Mouse (Mus musculus) liver, embryonic 15.5 days (tissue): ENCODE measurements at regions not wholly inside any gene's neighbourhood (a gene's known extent, or its start where the extent isn't known, plus 50 kb on each side); places are given as distances from the start of the nearest gene placed in this dataset.

ENCODE experiments used
- ATAC-seq: fragments of 200-750 bp; cut with Nextera tagmentation; 2 replicates; pipeline ENCODE4 v1.8.0; 2017; ENCODE audit warnings: moderate number of reproducible peaks, mild to moderate bottlenecking, moderate library complexity; ENCODE audit not compliant: insufficient read depth
- H3K27ac ChIP-seq: fragments of 300-500 bp; sonication (generic); replicated peaks from 2 replicates; pipeline ENCODE4 v1.5.1; 2015; ENCODE audit warnings: mild to moderate bottlenecking, inconsistent platforms
- H3K27me3 ChIP-seq: fragments of 300-500 bp; sonication (generic); 2 replicates; pipeline ENCODE4 v1.6.1; 2015; ENCODE audit warnings: mild to moderate bottlenecking, inconsistent platforms
- H3K36me3 ChIP-seq: fragments of 300-500 bp; sonication (generic); replicated peaks from 2 replicates; pipeline ENCODE4 v1.6.1; 2015; ENCODE audit warnings: moderate library complexity, mild to moderate bottlenecking, inconsistent platforms
- H3K4me1 ChIP-seq: fragments of 300-500 bp; sonication (generic); replicated peaks from 2 replicates; pipeline ENCODE4 v1.6.1; 2015; ENCODE audit warnings: inconsistent platforms
- H3K4me2 ChIP-seq: fragments of 300-500 bp; sonication (generic); 2 replicates; pipeline ENCODE4 v1.6.1; 2015; ENCODE audit warnings: moderate library complexity, mild to moderate bottlenecking, inconsistent platforms
- H3K4me3 ChIP-seq: fragments of 300-500 bp; sonication (generic); replicated peaks from 2 replicates; pipeline ENCODE4 v1.5.1; 2015; ENCODE audit warnings: mild to moderate bottlenecking, inconsistent platforms
- H3K9ac ChIP-seq: fragments of 300-500 bp; sonication (generic); 2 replicates; pipeline ENCODE4 v1.6.1; 2015; ENCODE audit warnings: moderate library complexity, mild to moderate bottlenecking, inconsistent platforms
- H3K9me3 ChIP-seq: fragments of 300-500 bp; sonication (generic); replicated peaks from 2 replicates; pipeline ENCODE4 v1.6.1; 2016; ENCODE audit warnings: inconsistent platforms
- WGBS: fragments of 180-500 bp; shearing (Covaris S2); methylation state at CpG from one replicate; pipeline ENCODE4 v1.1.7; 2015; ENCODE audit warnings: mixed read lengths; ENCODE audit not compliant: insufficient replicate concordance; 5-methylcytosine and 5-hydroxymethylcytosine counted together

GRCm38 (mm10) chr16:93246825-93247224 lies 357.0 kb downstream of the Setd4 start:
- Histone ChIP-seq H3K9ac (no peak overlapping the region), H3K9me3 (no peaks in the 10 kb centered on the region), H3K4me3 (no peak overlapping the region), H3K4me1 (no peaks in the 10 kb centered on the region), H3K4me2 (no peak overlapping the region), H3K27me3 (0 out of 2 replicates have a peak, but pooled peaks cover 4% of the 10 kb centered on the region), H3K27ac (no peak overlapping the region), H3K36me3 (no peaks in the 10 kb centered on the region)
- WGBS: 25% methylated on average over 7 of the region's 7 CpGs
- no peak for ATAC-seq

- no peaks in the 10 kb centered on the region for H3K9me3 ChIP-seq
- H3K4me3 ChIP-seq: no peak overlapping the region
- no peak overlapping the region for H3K9ac ChIP-seq
- ATAC-seq: no peak
- 0 out of 2 replicates have a peak, but pooled peaks cover 4% of the 10 kb centered on the region for H3K27me3 ChIP-seq
- H3K4me2 ChIP-seq: no peak overlapping the region
- H3K4me1 ChIP-seq: no peaks in the 10 kb centered on the region
- H3K27ac ChIP-seq: no peak overlapping the region
- WGBS: 42% methylated on average over 6 of the region's 6 CpGs
- H3K36me3 ChIP-seq: no peaks in the 10 kb centered on the region
Measured at GRCm38 (mm10) chr16:93245738-93246137, 358.1 kb downstream of the Setd4 start.

- H3K27ac ChIP-seq: no peak overlapping the region
- no peaks in the 10 kb centered on the region for H3K36me3 ChIP-seq
- no peak overlapping the region for H3K9ac ChIP-seq
- WGBS: 74% methylated on average over 4 of the region's 4 CpGs
- H3K4me2 ChIP-seq: no peak overlapping the region
- ATAC-seq: no peak
- no peaks in the 10 kb centered on the region for H3K4me1 ChIP-seq
- H3K27me3 ChIP-seq: no peaks in the 10 kb centered on the region
- H3K4me3 ChIP-seq: no peak overlapping the region
- H3K9me3 ChIP-seq: no peaks in the 10 kb centered on the region
Measured at GRCm38 (mm10) chr16:93238898-93239297, 365.0 kb downstream of the Setd4 start.

GRCm38 (mm10) chr16:93238326-93238725 lies 365.5 kb downstream of the Setd4 start:
- Histone ChIP-seq H3K9ac (no peak overlapping the region), H3K4me3 (no peak overlapping the region), H3K36me3 (no peaks in the 10 kb centered on the region), H3K9me3 (no peaks in the 10 kb centered on the region), H3K4me1 (no peaks in the 10 kb centered on the region), H3K4me2 (no peak overlapping the region), H3K27ac (no peak overlapping the region), H3K27me3 (no peaks in the 10 kb centered on the region)
- 64% methylated on average over 4 of the region's 4 CpGs for WGBS
- no peak for ATAC-seq

- no peak for ATAC-seq
Measured at GRCm38 (mm10) chr16:93225644-93226043, 378.2 kb downstream of the Setd4 start.

GRCm38 (mm10) chr16:93225196-93225595 lies 378.7 kb downstream of the Setd4 start:
- H3K4me2 ChIP-seq: no peak overlapping the region
- no peaks in the 10 kb centered on the region for H3K4me1 ChIP-seq
- WGBS: 81% methylated on average over 2 of the region's 2 CpGs
- H3K9me3 ChIP-seq: no peaks in the 10 kb centered on the region
- no peak overlapping the region for H3K4me3 ChIP-seq
- no peak overlapping the region for H3K9ac ChIP-seq
- ATAC-seq: no peak
- no peak overlapping the region for H3K27ac ChIP-seq
- H3K27me3 ChIP-seq: peaks cover 14% of the 10 kb centered on the region; the same call in 1 of the 2 replicates
- H3K36me3 ChIP-seq: no peaks in the 10 kb centered on the region

More at GRCm38 (mm10) chr16:93225644-93226043, 378.2 kb downstream of the Setd4 start:
- WGBS: 56% methylated on average over 7 of the region's 7 CpGs
- H3K9me3 ChIP-seq: no peaks in the 10 kb centered on the region
- no peaks in the 10 kb centered on the region for H3K4me1 ChIP-seq
- peaks cover 12% of the 10 kb centered on the region; the same call in 1 of the 2 replicates for H3K27me3 ChIP-seq
- H3K27ac ChIP-seq: no peak overlapping the region
- no peak overlapping the region for H3K4me3 ChIP-seq
- H3K9ac ChIP-seq: no peak overlapping the region
- no peak overlapping the region for H3K4me2 ChIP-seq
- no peaks in the 10 kb centered on the region for H3K36me3 ChIP-seq

- Histone ChIP-seq H3K9me3 (no peaks in the 10 kb centered on the region), H3K36me3 (no peaks in the 10 kb centered on the region), H3K27ac (no peak overlapping the region), H3K4me1 (peaks cover 6% of the 10 kb centered on the region; the same call in 1 of the 2 replicates), H3K27me3 (peaks cover 44% of the 10 kb centered on the region), H3K4me3 (no peak overlapping the region), H3K4me2 (no peak overlapping the region), H3K9ac (no peak overlapping the region)
- ATAC-seq: no peak; the same call in 1 of the 2 replicates
- 24% methylated on average over 9 of the region's 9 CpGs for WGBS
Measured at GRCm38 (mm10) chr16:93219731-93220130, 384.1 kb downstream of the Setd4 start.

- Histone ChIP-seq H3K4me3 (no peak overlapping the region), H3K9ac (no peak overlapping the region), H3K27me3 (peaks cover 48% of the 10 kb centered on the region), H3K4me2 (no peak overlapping the region), H3K27ac (no peak overlapping the region), H3K36me3 (no peaks in the 10 kb centered on the region), H3K4me1 (peaks cover 6% of the 10 kb centered on the region; the same call in 1 of the 2 replicates), H3K9me3 (no peaks in the 10 kb centered on the region)
- no peak for ATAC-seq
- 58% methylated on average over 10 of the region's 10 CpGs for WGBS
Measured at GRCm38 (mm10) chr16:93218402-93218801, 385.5 kb downstream of the Setd4 start.

- Histone ChIP-seq H3K4me2 (no peak overlapping the region), H3K36me3 (no peaks in the 10 kb centered on the region), H3K4me3 (no peak overlapping the region), H3K27me3 (peaks cover 43% of the 10 kb centered on the region), H3K27ac (no peak overlapping the region), H3K4me1 (peaks cover 6% of the 10 kb centered on the region; the same call in 1 of the 2 replicates), H3K9me3 (no peaks in the 10 kb centered on the region), H3K9ac (no peak overlapping the region)
- ATAC-seq: no peak
- 27% methylated on average over 12 of the region's 12 CpGs for WGBS
Measured at GRCm38 (mm10) chr16:93217600-93218226, 386.1 kb downstream of the Setd4 start.

- WGBS: 41% methylated on average over 4 of the region's 4 CpGs
- H3K4me2 ChIP-seq: no peak overlapping the region
- H3K36me3 ChIP-seq: no peaks in the 10 kb centered on the region
- H3K4me1 ChIP-seq: peaks cover 12% of the 10 kb centered on the region; the same call in 1 of the 2 replicates
- H3K27ac ChIP-seq: no peak overlapping the region
- H3K9me3 ChIP-seq: no peaks in the 10 kb centered on the region
- no peak overlapping the region for H3K9ac ChIP-seq
- H3K27me3 ChIP-seq: peaks cover 45% of the 10 kb centered on the region
- no peak overlapping the region for H3K4me3 ChIP-seq
- ATAC-seq: no peak
Measured at GRCm38 (mm10) chr16:93215630-93216029, 388.2 kb downstream of the Setd4 start.

- no peaks in the 10 kb centered on the region for H3K9me3 ChIP-seq
- H3K4me3 ChIP-seq: no peak overlapping the region
- peaks cover 6% of the 10 kb centered on the region; the same call in 1 of the 2 replicates for H3K4me1 ChIP-seq
- H3K27me3 ChIP-seq: peaks cover 43% of the 10 kb centered on the region
- no peak overlapping the region for H3K4me2 ChIP-seq
- H3K27ac ChIP-seq: no peak overlapping the region
- WGBS: 25% methylated on average over 6 of the region's 6 CpGs
- H3K9ac ChIP-seq: no peak overlapping the region
- no peaks in the 10 kb centered on the region for H3K36me3 ChIP-seq
- no peak for ATAC-seq
Measured at GRCm38 (mm10) chr16:93213618-93214017, 387.7 kb upstream of the Runx1 start.

- H3K4me1 ChIP-seq: peaks cover 15% of the 10 kb centered on the region
- no peak for ATAC-seq
Measured at GRCm38 (mm10) chr16:93207675-93208074, 381.7 kb upstream of the Runx1 start.

More at GRCm38 (mm10) chr16:93207675-93208074, 381.7 kb upstream of the Runx1 start:
- 31% methylated on average over 3 of the region's 3 CpGs for WGBS
- H3K4me2 ChIP-seq: no peak overlapping the region
- no peak overlapping the region for H3K4me3 ChIP-seq
- no peak overlapping the region for H3K27ac ChIP-seq
- H3K36me3 ChIP-seq: no peaks in the 10 kb centered on the region
- H3K9me3 ChIP-seq: no peaks in the 10 kb centered on the region
- no peak overlapping the region for H3K9ac ChIP-seq
- peaks cover 19% of the 10 kb centered on the region for H3K27me3 ChIP-seq
